Mouse (Mus musculus): ENCODE measurements around the gene Spata45. TPM values are rescaled to one million over a fixed set of nuclear protein-coding genes. Genes with fewer than 3 reads are reported as not detected.

Gene Spata45
- total and polyA plus RNA-seq, 3 experiments, result not detected

DNA sequence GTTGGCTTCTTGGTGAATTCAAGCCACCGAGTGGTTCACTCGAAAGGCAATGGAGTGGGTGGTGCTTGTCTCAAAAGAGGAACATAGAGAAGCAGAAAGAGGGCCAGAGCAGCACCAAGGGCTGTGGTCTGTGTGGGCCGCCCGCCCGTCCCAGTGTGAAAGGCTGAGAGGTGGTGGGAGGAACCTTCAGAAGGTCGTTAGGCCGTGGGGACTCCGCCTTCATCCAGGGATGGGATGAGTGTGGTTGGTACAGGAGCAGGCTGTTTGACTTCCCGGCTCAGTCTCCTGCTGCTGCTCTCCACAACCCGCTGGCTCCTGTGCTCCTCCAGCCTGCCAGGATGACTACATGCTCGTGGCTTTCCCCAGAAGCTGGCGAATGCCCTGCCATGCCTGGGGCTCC is 49.2 kb downstream of the Spata45 start:
- DNase-seq, result no peak

DNA sequence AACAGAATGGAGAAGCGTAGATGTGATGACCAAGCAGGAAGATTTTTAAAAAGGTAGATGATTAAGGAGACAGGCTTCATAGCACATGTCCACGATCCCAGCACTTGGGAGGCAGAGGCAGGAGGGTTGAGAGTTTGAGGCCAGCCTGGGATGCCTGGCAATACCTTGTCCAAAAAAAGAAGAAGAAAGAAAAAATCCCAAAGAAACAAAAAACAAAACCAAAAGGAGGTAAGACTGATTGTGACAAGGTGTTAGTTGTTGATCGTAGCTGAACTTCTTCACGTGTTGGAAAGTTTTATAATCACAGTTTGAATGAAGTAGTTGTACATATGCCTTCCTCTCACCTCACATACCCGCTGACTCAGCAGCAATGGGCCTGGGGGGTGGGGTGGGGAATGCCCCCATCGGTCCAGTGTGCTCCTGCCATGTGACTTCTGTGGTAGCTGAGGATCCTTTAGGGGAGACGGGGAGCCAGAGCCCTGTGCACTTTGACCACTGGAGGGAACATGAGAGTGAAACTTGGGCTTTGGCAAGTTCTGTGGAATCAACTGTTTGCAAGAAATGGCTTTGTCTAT is 50.0 kb downstream of the Spata45 start:
- DNase-seq, result no peak

DNA sequence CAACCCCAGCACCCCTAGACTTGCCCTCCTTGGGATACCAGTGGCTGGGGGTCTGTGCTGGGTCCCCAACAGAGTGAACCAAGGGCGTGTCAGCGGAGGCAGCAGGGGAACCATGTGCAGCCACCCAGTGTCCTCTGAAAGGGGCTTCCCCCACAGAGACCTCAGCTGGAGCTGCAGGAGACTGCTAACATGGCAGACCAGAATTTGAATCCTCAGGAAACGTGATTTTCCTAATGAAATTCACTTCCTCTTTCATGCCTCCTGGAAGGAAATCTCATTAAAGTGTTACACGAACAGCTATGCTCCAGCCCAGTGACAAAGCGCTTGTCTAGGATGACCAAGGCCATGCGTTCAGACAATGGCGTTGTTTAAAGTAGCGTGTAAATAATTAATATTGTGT is 50.5 kb downstream of the Spata45 start:
- no peak for DNase-seq

DNA sequence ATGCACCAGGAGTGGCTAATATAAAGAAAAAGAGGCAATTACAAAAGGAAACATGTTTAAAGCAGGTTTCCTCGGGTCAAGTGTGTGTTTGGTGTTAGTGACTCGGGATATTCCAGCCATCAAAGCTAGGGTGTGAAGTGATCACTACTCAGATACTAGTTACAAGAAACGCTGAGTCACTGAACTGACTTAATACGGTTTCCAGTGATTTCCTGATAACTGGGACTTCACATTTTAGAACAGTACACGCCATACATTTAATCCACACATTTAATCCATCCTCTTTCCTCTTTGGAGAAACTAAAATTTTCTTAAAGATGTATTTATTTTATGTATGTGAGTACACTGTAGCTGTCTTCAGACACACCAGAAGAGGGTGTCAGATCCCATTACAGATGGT is 51.5 kb downstream of the Spata45 start:
- no peak for DNase-seq

DNA sequence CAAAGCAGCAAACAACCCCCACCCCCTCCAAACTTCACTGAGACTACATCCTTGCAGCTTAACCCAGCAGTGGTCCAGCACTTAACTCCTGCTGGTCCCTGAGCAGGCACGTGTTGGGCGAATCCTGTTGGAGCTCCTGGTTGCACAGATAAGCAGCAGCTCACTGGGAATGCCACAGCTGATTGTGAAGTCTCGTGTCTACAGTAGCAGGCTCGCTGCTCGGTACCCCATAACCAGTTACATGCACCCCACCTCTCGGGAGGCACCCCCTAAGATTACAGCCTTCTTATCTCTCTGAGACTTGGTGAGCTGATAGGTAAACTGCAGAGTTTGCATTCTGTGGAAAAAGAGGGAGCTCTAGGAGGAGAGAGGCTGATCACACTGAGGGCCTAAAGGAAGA is 52.9 kb downstream of the Spata45 start:
- DNase-seq, result no peak

DNA sequence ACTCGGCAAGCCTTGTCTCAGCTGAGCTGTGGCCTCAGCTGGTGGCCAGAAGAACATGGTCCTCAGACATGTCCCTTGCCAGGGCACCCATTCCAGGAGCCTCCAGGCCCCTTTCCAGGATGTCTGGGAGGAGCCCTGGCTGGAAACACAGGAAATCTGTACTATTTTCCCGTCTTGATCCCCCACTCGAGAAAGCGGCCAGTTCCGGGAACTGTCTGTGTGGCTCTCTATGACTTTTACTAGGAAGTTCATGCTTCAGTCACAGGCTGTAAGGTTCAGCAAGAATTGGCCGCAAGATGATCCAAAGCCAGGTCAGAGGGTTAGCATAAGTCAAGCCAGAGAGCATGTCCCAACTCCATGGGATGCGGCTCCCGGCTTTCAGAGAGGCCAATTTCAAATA is 55.6 kb downstream of the Spata45 start:
- peak; percentile 30 for DNase-seq

Other genes starting within 250 kb of the Spata45 start
- gene Rps6kc1, start 124.9 kb upstream of the Spata45 start, total RNA-seq (2021), result 10 to 100 TPM; 23.3 to 25.3 TPM
- gene Rps6kc1, start 124.9 kb upstream of the Spata45 start, polyA plus RNA-seq (2012; rRNA removed), result 15.7 and 23.2 TPM in 2 replicates
- gene Angel2, start 111.5 kb upstream of the Spata45 start, total RNA-seq (2021), result 10 to 100 TPM; 47.2 to 50.1 TPM
- gene Angel2, start 111.5 kb upstream of the Spata45 start, polyA plus RNA-seq (2012; rRNA removed), result 14.6 and 16.2 TPM in 2 replicates
- gene Vash2, start 57.3 kb upstream of the Spata45 start, total RNA-seq (2021), result under 1 TPM; 0.17 to 0.24 TPM
- gene Vash2, start 57.3 kb upstream of the Spata45 start, polyA plus RNA-seq (2012; rRNA removed), result 0.17 and 1.1 TPM in 2 replicates
- 10 to 100 TPM in 1 of 2 experiments, 1 to 10 TPM in 1; 9.5 to 16.8 TPM for gene Flvcr1, start 10.5 kb upstream of the Spata45 start, total RNA-seq (2021)
- 20.7 and 27.7 TPM in 2 replicates for gene Flvcr1, start 10.5 kb upstream of the Spata45 start, polyA plus RNA-seq (2012; rRNA removed)
- 10 to 100 TPM; 12.4 to 14.5 TPM for gene Tatdn3, start 26.3 kb downstream of the Spata45 start, total RNA-seq (2021)
- gene Tatdn3, start 26.3 kb downstream of the Spata45 start, polyA plus RNA-seq (2012; rRNA removed), result 2.2 and 5.9 TPM in 2 replicates
- 1 to 10 TPM in 1 of 2 experiments, under 1 TPM in 1; 0.52 to 1.2 TPM for gene Nsl1, start 26.4 kb downstream of the Spata45 start, total RNA-seq (2021)
- 0.17 and 0.22 TPM in 2 replicates for gene Nsl1, start 26.4 kb downstream of the Spata45 start, polyA plus RNA-seq (2012; rRNA removed)
- 1 to 10 TPM; 2.2 TPM for gene Batf3, start 61.2 kb downstream of the Spata45 start, total RNA-seq (2021)
- gene Batf3, start 61.2 kb downstream of the Spata45 start, polyA plus RNA-seq (2012; rRNA removed), result 3.5 and 4.9 TPM in 2 replicates
- gene Fam71a, start 128.2 kb downstream of the Spata45 start, total RNA-seq (2021), result not detected
- gene Fam71a, start 128.2 kb downstream of the Spata45 start, polyA plus RNA-seq (2012; rRNA removed), result not detected in 2 replicates
- 1 to 10 TPM; 3.0 to 3.6 TPM for gene Atf3, start 181.4 kb downstream of the Spata45 start, total RNA-seq (2021)
- 1.1 and 2.8 TPM in 2 replicates for gene Atf3, start 181.4 kb downstream of the Spata45 start, polyA plus RNA-seq (2012; rRNA removed)